Mouse (Mus musculus): ENCODE measurements at regions not wholly inside any gene's neighbourhood (a gene's known extent, or its start where the extent isn't known, plus 50 kb on each side); places are given as distances from the start of the nearest gene placed in this dataset.

DNA sequence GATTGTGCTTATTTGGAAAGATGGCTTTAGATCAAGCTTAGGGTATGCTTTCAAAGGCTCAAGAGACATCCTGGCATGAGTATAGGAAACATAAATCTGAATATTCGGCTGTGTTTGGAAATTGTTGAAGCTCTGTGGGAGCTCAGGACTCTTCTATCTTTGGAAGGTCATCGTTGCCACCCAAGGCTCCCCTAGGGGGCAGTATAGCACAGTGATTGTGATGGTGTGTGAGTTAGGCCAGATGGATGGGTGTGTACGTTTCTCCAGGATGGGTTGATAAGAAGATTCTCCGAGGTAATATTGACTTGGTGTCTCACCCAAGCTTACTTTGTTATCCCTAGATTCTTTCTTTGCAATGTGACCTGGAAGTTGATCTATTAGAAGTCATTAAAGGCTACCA lies 93.3 kb upstream of the Card11 start:
- ATAC-seq (ENCODE audit: low FRiP score) = no peak
- Histone ChIP-seq H3K4me2 (no peak overlapping the region), H3K9me3 (no peaks in the 10 kb centered on the region), H3K36me3 (no peaks in the 10 kb centered on the region), H3K4me1 (replicated peaks) (peaks cover 6% of the 10 kb centered on the region; the same call in 1 of the 2 replicates), H3K9ac (no peak overlapping the region), H3K27ac (no peak overlapping the region), H3K27me3 (no peaks in the 10 kb centered on the region), H3K4me3 (no peak overlapping the region)
- 66% methylated on average over 4 of the region's 4 CpGs for WGBS

DNA sequence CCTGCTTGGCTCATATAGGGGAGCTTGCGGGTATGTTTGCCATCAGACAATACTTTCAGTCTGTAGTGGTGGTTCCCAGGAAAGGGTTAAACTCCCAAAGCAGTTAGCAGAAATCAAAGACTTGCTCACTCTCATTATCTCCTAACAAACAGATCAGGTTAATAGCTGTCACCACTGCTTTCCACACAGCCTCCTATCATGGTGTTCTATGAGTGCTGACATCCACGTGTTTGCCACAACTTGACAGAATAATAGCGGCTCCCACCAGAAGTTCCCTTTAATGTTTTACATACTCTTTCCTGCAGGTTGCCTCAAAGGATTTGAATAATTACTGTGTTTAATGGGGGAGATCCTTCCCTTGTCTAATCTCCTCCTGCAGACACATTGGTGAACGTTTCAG lies 97.5 kb upstream of the Card11 start:
- H3K27ac ChIP-seq = no peak overlapping the region
- WGBS = 71% methylated on average over 4 of the region's 4 CpGs
- no peak overlapping the region for H3K4me2 ChIP-seq
- no peaks in the 10 kb centered on the region for H3K36me3 ChIP-seq
- no peak overlapping the region for H3K4me3 ChIP-seq
- H3K9me3 ChIP-seq = no peaks in the 10 kb centered on the region
- no peaks in the 10 kb centered on the region for H3K4me1 ChIP-seq (replicated peaks)
- H3K9ac ChIP-seq = no peak overlapping the region
- ATAC-seq (ENCODE audit: low FRiP score) = no peak
- 0 out of 2 replicates have a peak, but pooled peaks cover 4% of the 10 kb centered on the region for H3K27me3 ChIP-seq

DNA sequence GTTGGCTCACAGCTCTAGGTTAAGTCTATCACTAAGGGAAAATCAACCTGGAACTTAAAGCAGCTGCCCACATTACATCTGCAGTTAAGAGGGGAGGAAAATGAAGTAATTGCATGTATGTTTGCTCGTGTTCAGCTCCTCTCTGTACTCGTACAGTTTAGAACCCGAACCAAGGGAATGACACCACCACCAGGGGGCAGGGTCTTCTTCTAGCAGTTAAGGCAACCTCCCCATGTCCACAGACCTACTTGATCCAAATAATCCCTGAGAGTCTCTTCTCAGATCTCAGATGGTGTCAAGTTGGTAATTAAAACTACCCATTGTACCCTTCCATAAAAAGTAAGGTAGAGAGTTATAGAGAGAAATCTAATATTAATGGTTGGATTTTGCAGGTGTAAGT lies 111.3 kb upstream of the Card11 start:
- ATAC-seq (ENCODE audit: low FRiP score) = no peak
- 92% methylated on average over 3 of the region's 3 CpGs for WGBS
- no peaks in the 10 kb centered on the region for H3K36me3 ChIP-seq

DNA sequence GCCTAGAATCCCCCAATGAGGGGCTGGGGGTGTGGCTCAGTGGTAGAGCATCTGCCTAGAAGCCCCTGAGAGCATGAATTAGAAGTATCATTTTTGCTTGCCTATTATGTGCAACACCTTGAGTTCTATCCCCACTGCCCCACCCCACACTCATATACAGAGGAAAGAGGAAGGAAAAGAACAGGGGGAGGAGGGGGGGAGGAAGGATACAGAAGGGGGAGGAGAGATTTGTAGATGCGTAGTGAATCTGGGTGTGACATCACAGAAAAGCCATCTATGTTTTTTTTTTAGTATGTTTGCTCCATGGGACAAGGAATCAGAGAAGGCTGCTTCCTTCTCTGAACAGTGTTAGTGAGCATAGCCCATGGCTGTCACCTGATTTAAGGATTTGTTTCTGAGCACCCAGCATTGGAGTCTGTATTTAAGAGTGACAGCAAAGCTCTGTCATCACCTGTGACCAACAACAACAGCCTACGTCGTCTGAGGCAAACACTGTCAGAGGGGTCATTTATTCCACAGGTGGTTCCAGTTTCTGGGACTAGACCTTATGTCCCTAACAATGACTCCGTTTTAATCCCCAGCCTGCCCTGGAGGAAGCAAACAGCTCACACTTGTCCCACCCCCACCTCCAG lies 115.0 kb upstream of the Card11 start:
- no peaks in the 10 kb centered on the region for H3K9me3 ChIP-seq
- no peak overlapping the region for H3K9ac ChIP-seq
- no peaks in the 10 kb centered on the region for H3K4me1 ChIP-seq (replicated peaks)
- no peak overlapping the region for H3K27ac ChIP-seq
- no peaks in the 10 kb centered on the region for H3K36me3 ChIP-seq
- no peak overlapping the region for H3K4me3 ChIP-seq
- H3K4me2 ChIP-seq = no peak overlapping the region
- 78% methylated on average over 4 of the region's 4 CpGs for WGBS
- no peak for ATAC-seq (ENCODE audit: low FRiP score)
- H3K27me3 ChIP-seq = no peaks in the 10 kb centered on the region

More for the DNA sequence above, 111.3 kb upstream of the Card11 start:
- H3K9ac ChIP-seq = no peak overlapping the region
- no peaks in the 10 kb centered on the region for H3K27me3 ChIP-seq
- H3K4me2 ChIP-seq = no peak overlapping the region
- H3K9me3 ChIP-seq = no peaks in the 10 kb centered on the region
- H3K4me1 ChIP-seq (replicated peaks) = peaks cover 8% of the 10 kb centered on the region
- no peak overlapping the region for H3K27ac ChIP-seq
- no peak overlapping the region for H3K4me3 ChIP-seq

DNA sequence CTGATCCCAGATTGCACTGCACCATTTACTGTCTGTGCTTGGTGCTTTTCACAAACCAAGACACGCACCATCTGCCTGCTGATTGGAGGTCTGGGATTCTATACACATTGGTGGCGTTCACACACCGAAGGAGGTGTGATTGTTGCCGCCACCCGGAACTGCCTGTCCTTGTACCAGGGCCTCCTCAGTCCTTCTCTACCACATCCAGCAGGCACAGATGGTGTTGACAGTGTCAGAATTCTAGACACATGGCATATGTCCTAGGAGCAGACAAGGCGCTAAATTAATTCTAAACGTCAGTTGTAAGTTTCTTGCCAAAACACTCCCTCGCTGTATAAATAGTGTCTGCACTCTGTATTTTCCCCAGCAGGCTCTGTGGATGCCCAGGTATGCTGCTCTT lies 115.6 kb upstream of the Card11 start:
- no peak for ATAC-seq (ENCODE audit: low FRiP score)
- WGBS = 85% methylated on average over 8 of the region's 8 CpGs
- Histone ChIP-seq H3K4me1 (replicated peaks) (no peaks in the 10 kb centered on the region), H3K4me3 (no peak overlapping the region), H3K9ac (no peak overlapping the region), H3K36me3 (no peaks in the 10 kb centered on the region), H3K27ac (no peak overlapping the region), H3K9me3 (no peaks in the 10 kb centered on the region), H3K4me2 (no peak overlapping the region), H3K27me3 (no peaks in the 10 kb centered on the region)

DNA sequence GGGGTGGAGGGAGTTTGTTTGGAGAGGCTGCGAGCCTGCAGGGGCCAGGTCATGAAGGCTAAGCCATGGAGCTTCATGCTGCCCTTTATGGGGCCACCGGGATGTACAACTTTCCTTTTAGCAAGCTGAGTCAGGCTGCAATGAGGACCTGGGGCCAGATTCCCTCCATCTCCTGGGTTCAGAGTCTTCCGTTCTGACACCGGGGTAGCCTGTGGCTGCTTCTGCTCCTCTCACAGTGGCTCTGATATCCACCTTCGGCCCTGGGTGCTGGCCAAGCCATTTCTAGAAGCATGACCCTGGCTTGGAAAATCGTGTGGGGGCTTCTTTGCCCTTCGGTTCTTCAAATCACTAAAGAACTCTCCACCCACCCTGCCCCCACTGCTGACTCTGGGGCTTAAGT lies 115.4 kb upstream of the Sdk1 start:
- Histone ChIP-seq H3K4me3 (no peak overlapping the region), H3K27ac (no peak overlapping the region), H3K4me1 (replicated peaks) (no peaks in the 10 kb centered on the region), H3K36me3 (no peaks in the 10 kb centered on the region), H3K4me2 (no peak overlapping the region), H3K9me3 (no peaks in the 10 kb centered on the region; the same call in 1 of the 2 replicates), H3K27me3 (no peaks in the 10 kb centered on the region), H3K9ac (no peak overlapping the region)
- WGBS = 87% methylated on average over 7 of the region's 7 CpGs
- ATAC-seq (ENCODE audit: low FRiP score) = no peak

DNA sequence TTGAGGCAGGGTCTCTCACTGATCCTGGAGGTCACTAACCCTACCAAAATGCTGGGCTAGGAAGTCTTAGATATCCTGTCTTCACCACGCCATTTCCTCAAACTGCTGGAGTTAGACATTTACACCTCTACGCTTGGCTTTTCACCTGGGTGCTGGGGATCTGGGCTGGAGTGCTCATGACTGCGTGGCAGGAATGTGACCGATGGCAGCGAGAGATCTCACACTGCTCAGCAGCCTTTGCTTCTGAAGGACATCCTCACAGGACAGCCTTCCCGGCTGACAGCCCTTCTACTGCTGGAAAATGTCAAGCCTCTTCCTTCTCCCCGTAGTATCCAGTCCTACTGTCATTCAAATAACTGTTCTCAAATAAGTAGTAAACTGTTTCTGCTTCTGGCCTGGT lies 114.8 kb upstream of the Sdk1 start:
- Histone ChIP-seq H3K27ac (no peak overlapping the region), H3K4me2 (no peak overlapping the region), H3K9me3 (no peaks in the 10 kb centered on the region; the same call in 1 of the 2 replicates)

DNA sequence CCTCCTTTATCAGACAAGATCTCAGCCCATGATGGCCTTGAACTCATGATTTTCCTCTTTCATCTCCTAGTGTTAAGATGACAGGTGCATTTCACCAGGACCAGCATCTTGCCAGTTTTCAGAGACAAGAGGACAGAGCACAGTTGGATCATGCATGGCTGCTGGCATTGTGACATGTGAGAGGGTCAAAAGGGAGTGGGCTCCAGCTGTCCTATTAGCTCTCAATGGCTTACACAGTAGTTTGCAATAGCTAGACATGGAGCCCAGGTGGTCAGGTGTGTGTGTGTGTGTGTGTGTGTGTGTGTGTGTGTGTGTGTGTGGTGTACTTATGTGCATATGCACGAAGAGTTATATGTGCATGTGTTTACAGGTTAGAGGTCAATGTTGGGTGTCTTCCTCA lies 110.3 kb upstream of the Sdk1 start:
- 91% methylated on average over 1 of the region's 1 CpGs for WGBS
- Histone ChIP-seq H3K9me3 (no peaks in the 10 kb centered on the region; the same call in 1 of the 2 replicates), H3K4me1 (replicated peaks) (no peaks in the 10 kb centered on the region), H3K4me3 (no peak overlapping the region), H3K27ac (no peak overlapping the region), H3K4me2 (no peak overlapping the region), H3K9ac (no peak overlapping the region), H3K36me3 (no peaks in the 10 kb centered on the region), H3K27me3 (no peaks in the 10 kb centered on the region)
- ATAC-seq (ENCODE audit: low FRiP score) = no peak

More for the DNA sequence above, 114.8 kb upstream of the Sdk1 start:
- Histone ChIP-seq H3K4me3 (no peak overlapping the region), H3K27me3 (no peaks in the 10 kb centered on the region), H3K4me1 (replicated peaks) (no peaks in the 10 kb centered on the region), H3K9ac (no peak overlapping the region), H3K36me3 (no peaks in the 10 kb centered on the region)
- 92% methylated on average over 7 of the region's 7 CpGs for WGBS
- no peak for ATAC-seq (ENCODE audit: low FRiP score)

DNA sequence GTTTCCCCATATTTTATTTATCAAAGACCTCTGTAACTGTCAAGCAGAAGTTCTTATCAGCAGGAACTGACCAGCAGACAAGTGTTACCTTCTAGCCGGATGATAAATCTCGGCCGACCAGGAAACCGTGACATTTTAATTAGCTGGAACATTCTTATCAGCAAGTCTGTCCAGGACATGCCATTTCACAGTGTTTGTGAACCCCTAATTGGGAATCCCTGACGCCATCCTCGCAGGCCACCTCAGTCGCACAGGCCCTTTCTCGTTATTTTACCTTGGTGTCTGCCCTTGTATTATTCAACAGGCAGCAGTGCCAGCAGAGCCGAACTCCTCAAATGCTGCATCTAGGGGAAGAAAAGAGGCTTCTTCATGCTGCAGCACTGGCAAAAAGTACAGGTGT lies 109.4 kb upstream of the Sdk1 start:
- 74% methylated on average over 9 of the region's 9 CpGs for WGBS

DNA sequence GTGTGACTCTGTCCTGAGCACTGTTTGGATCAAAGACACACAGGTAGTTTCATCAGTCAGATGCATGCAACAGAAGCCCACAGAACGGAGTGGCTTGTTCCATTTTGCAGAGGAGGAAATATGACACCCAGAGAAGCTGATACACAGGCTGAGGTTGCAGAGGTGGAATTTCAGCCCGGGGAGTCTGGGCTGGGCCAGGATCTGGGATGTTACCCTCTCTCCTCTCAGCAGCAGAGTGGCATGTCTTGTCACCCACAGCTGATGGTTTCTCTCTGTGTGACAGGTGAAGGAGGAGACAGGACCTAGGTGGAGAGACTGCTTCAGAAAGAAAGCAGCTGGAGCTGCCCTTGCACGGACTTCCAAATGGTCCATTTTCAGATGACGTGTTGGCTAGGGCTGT lies 105.1 kb upstream of the Sdk1 start:
- Histone ChIP-seq H3K4me3 (no peak overlapping the region), H3K27ac (no peak overlapping the region), H3K27me3 (no peaks in the 10 kb centered on the region), H3K4me2 (no peak overlapping the region), H3K4me1 (replicated peaks) (peaks cover 16% of the 10 kb centered on the region), H3K9me3 (no peaks in the 10 kb centered on the region), H3K9ac (no peak overlapping the region), H3K36me3 (no peaks in the 10 kb centered on the region)
- ATAC-seq (ENCODE audit: low FRiP score) = no peak
- 66% methylated on average over 4 of the region's 4 CpGs for WGBS

More for the DNA sequence above, 109.4 kb upstream of the Sdk1 start:
- H3K9me3 ChIP-seq = no peaks in the 10 kb centered on the region
- H3K4me1 ChIP-seq (replicated peaks) = no peaks in the 10 kb centered on the region
- no peak overlapping the region for H3K9ac ChIP-seq
- no peak overlapping the region for H3K4me3 ChIP-seq
- no peak for ATAC-seq (ENCODE audit: low FRiP score)
- H3K36me3 ChIP-seq = no peaks in the 10 kb centered on the region
- H3K27ac ChIP-seq = no peak overlapping the region
- H3K27me3 ChIP-seq = no peaks in the 10 kb centered on the region
- no peak overlapping the region for H3K4me2 ChIP-seq

DNA sequence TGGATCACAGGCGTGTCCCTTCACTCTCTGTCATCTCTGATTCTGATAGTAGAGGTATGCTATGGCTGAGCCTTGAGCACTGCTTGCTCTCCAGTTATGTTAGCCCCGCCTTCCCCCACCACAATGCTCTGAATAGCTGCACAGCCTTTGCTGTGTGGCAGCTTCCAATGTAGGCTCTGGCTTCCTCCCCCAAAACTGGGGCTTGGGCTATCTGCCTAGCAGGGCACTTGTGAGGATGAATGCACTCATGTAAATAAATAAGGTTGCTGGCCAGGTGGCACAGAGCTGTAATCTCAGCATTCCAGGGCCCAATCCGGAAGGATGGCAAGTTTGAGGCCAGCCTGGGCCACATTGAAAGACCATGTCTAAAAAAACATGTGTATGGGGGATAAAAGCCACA lies 103.6 kb upstream of the Sdk1 start:
- Histone ChIP-seq H3K9me3 (no peaks in the 10 kb centered on the region), H3K4me3 (no peak overlapping the region), H3K4me1 (replicated peaks) (peaks cover 16% of the 10 kb centered on the region), H3K9ac (no peak overlapping the region), H3K27ac (no peak overlapping the region), H3K36me3 (no peaks in the 10 kb centered on the region), H3K4me2 (no peak overlapping the region), H3K27me3 (no peaks in the 10 kb centered on the region)
- 76% methylated on average over 3 of the region's 3 CpGs for WGBS
- no peak for ATAC-seq (ENCODE audit: low FRiP score)

DNA sequence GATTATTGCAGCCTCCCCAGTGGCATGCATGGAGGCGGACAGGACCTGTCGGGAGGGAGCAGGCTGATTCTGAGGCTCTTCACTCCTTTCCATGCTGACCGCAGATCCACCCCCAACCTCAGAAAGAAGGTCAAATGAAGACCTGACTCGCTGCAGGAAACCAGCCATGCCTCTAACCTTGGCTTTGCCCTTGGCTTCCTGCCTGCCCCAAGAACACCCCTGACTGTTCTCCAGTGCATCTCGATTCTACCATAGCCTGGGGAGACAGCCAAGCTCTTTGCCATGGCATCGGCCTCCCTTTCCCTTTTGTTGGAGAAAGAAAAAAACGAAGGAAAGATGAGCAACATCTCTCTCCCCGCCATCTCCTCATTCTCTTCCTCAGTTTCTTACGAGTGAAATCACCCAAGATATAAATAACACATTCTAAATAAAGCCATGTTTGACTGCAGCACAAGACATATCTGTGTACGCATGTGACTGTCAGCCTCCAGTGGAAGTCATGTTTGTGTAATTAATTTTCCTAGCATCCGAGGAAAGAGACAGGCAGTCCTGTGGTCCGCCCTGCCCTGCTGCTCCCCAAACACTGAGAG lies 102.4 kb upstream of the Sdk1 start:
- Histone ChIP-seq H3K4me2 (peak overlapping the region; percentile 43), H3K4me3 (0 out of 2 replicates have a peak overlapping the region, but pooled peaks have one; percentile 0), H3K27ac (peak overlapping the region; percentile 67), H3K9me3 (no peaks in the 10 kb centered on the region), H3K27me3 (no peaks in the 10 kb centered on the region), H3K9ac (peak overlapping the region; percentile 35; the same call in 1 of the 2 replicates), H3K4me1 (replicated peaks) (peaks cover 16% of the 10 kb centered on the region), H3K36me3 (no peaks in the 10 kb centered on the region)
- 48% methylated on average over 12 of the region's 12 CpGs for WGBS
- ATAC-seq (ENCODE audit: low FRiP score) = no peak

DNA sequence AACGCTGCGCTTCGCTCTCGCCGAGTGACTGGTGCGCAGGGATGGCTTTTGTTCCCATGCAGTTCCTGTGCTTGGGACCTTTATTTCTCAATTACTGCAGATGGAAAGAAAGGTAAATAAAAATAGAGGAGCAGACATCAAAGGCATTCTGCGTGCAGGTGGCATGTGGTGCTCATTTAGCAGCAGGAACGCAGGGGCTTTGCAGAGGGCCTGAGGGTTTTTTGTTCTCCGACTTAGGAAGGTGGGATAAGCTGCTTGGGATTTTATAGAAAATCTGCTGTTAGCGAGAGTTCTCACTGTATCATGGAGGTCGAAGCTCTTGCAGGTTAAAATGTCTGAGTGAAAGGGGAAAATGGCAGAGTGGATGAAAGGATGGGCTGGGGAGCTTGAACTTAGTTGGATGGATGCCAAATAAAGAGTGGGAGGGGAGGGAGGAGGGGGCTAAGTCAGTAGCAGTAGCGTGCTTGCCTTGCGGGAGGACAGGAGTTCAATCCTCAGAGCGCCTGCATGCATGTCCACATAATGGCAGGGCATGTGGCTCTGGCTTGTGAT lies 101.9 kb upstream of the Sdk1 start:
- no peaks in the 10 kb centered on the region for H3K36me3 ChIP-seq
- no peak for ATAC-seq (ENCODE audit: low FRiP score)
- H3K27me3 ChIP-seq = no peaks in the 10 kb centered on the region
- H3K9me3 ChIP-seq = no peaks in the 10 kb centered on the region
- peak overlapping the region; percentile 35; the same call in 1 of the 2 replicates for H3K9ac ChIP-seq
- peak overlapping the region; percentile 67 for H3K27ac ChIP-seq
- H3K4me1 ChIP-seq (replicated peaks) = peaks cover 16% of the 10 kb centered on the region
- WGBS = 22% methylated on average over 14 of the region's 14 CpGs
- H3K4me2 ChIP-seq = peak overlapping the region; percentile 43
- H3K4me3 ChIP-seq = 0 out of 2 replicates have a peak overlapping the region, but pooled peaks have one; percentile 0

Data from hindbrain, embryonic 13.5 days (tissue).